Mouse (Mus musculus) MEL (cell line): Measurements from ENCODE around the gene Rps6ka1.

Experiments
- CTCF ChIP-seq, 3 experiments: IDR thresholded peaks in 2 of 3; conservative IDR thresholded peaks in 1 of 3; 2 replicates each; pipeline ENCODE4 v1.5.1; 2011 to 2012; ENCODE audit warnings: low read length in 3 of 3, low read depth in 2 of 3, mild to moderate bottlenecking in 2 of 3, improper control_type of control experiment in 1 of 3, inconsistent platforms in 1 of 3, mixed read lengths in 1 of 3, moderate library complexity in 1 of 3; ENCODE audit not compliant: control insufficient read depth in 1 of 3, insufficient read depth in 1 of 3, poor library complexity in 1 of 3, severe bottlenecking in 1 of 3
- GATA1 ChIP-seq: IDR thresholded peaks from 2 replicates; pipeline ENCODE4 v1.6.1; 2011; ENCODE audit warnings: low read depth, low read length, improper control_type of control experiment
- HCFC1 ChIP-seq: IDR thresholded peaks from 2 replicates; pipeline ENCODE4 v1.6.1; 2012; ENCODE audit warnings: low read depth, mild to moderate bottlenecking, inconsistent platforms, low read length, improper control_type of control experiment, moderate library complexity
- KAT2A ChIP-seq: conservative IDR thresholded peaks from 2 replicates; pipeline ENCODE4 v1.6.1; 2012; ENCODE audit warnings: low read depth, low read length, improper control_type of control experiment, inconsistent platforms
- MAFK ChIP-seq: IDR thresholded peaks from 2 replicates; pipeline ENCODE4 v1.6.1; 2011; ENCODE audit warnings: low read depth, mild to moderate bottlenecking, low read length, improper control_type of control experiment, borderline replicate concordance
- POLR2A ChIP-seq, 2 experiments: IDR thresholded peaks; 2 replicates each; pipeline ENCODE4 v1.6.1; 2011 to 2012; ENCODE audit warnings: low read length in 2 of 2, mild to moderate bottlenecking in 2 of 2, control low read depth in 1 of 2, improper control_type of control experiment in 1 of 2, low read depth in 1 of 2, moderate library complexity in 1 of 2; ENCODE audit not compliant: control insufficient read depth in 1 of 2, insufficient read depth in 1 of 2, poor library complexity in 1 of 2
- RAD21 ChIP-seq: IDR thresholded peaks from 2 replicates; pipeline ENCODE4 v1.6.1; 2011; ENCODE audit warnings: mild to moderate bottlenecking, low read depth, low read length, improper control_type of control experiment
- ZMIZ1 ChIP-seq: IDR thresholded peaks from 2 replicates; pipeline ENCODE4 v1.6.1; 2012; ENCODE audit warnings: low read depth, mild to moderate bottlenecking, inconsistent platforms, low read length, improper control_type of control experiment, moderate library complexity
- ZNF384 ChIP-seq: IDR thresholded peaks from 2 replicates; pipeline ENCODE4 v1.6.1; 2012; ENCODE audit warnings: low read depth, mild to moderate bottlenecking, inconsistent platforms, low read length, improper control_type of control experiment

GRCm38 (mm10) chr4:133881851-133882250 is 5.7 kb downstream of the Rps6ka1 start:
- TF ChIP-seq POLR2A (IDR thresholded peaks at IDR 0.05; ENCODE audit: control insufficient read depth in 1 of 2, insufficient read depth in 1 of 2, low read depth in 1 of 2, low read length in 2 of 2, poor library complexity in 1 of 2) (no peak), ZNF384 (no peak), CTCF (IDR thresholded peaks at IDR 0.05 in 2 of 3, conservative IDR thresholded peaks at IDR 0.05 in 1 of 3; ENCODE audit: control insufficient read depth in 1 of 3, insufficient read depth in 1 of 3, low read depth in 2 of 3, low read length in 3 of 3, poor library complexity in 1 of 3, severe bottlenecking in 1 of 3) (no peak), KAT2A (no peak), ZMIZ1 (no peak), HCFC1 (no peak), RAD21 (no peak), MAFK (no peak), GATA1 (no peak)
